Mouse (Mus musculus): ENCODE results near the gene Fto.

DNA sequence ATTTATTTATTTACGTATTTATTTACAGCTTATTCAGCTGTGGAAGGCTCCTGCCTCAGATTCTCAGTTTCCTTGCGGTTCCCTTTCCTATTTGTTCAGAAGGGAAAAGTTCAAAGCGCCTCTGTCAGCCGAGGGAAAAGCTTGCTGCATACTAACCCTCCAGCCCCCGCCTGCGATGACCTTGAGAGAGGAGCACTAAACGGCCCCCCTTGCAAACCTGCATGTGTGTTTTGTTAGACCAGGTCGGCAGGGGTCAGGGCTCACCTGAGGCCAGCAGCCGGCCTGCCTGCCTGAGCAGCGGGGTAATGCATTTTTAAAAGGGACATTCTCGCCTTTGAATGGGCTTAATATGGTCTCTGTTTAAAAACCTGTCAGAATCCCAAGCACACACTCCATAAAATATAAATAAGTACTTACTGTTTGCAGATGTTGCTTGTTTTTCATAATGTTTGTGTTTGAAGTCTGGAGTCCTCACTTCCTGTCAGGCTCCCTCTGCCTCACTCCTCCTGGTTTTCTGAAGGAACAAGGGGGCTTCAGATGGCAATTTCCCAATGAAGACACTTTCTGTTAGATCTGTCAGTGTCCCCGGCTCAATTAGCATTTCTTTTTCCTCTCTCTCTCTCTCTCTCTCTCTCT, 400.5 kb downstream of the Fto start:
- no peak for TF ChIP-seq CTCF (IDR thresholded peaks at IDR 0.05; ENCODE audit: insufficient read depth, low read length)
- no peak for TF ChIP-seq POLR2A (IDR thresholded peaks at IDR 0.05; ENCODE audit: borderline replicate concordance, extremely low read depth, low read depth, low read length)

All from lung, adult 2 months (tissue).